Mouse (Mus musculus) olfactory bulb, adult 2 months (tissue): ENCODE measurements around the gene Fbxo42.

Source experiments
- CTCF ChIP-seq: fragments of 200-500 bp; IDR thresholded peaks from 2 replicates; pipeline ENCODE4 v1.5.1; 2012; ENCODE audit warnings: low read depth, mild to moderate bottlenecking, low read length, moderate library complexity; ENCODE audit not compliant: insufficient read depth
- POLR2A ChIP-seq: fragments of 200-500 bp; IDR thresholded peaks from 2 replicates; pipeline ENCODE4 v1.6.1; 2012; ENCODE audit warnings: mild to moderate bottlenecking, low read depth, low read length, moderate library complexity; ENCODE audit not compliant: insufficient read depth

DNA sequence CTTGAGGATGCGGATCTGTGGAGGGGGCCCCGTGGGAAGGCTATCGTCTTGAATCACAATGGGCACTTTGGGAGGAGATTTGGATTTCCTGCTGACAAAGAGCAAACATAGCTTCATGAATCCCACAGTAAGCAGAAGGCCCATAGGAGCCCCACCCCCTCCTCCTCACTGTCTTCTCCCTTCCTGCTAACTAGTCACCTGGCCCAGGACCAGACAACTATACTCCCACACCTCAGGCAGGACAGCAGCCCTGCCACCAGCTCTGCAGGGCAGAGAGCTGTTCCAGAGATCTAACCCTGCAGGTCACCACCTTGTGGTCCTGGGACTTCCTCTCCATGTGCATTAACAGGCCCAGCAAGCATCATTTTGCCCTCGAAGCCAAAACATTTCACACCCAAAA, 29.0 kb upstream of the Fbxo42 start:
- TF ChIP-seq POLR2A (no peak), CTCF (no peak)
